Mouse (Mus musculus) erythroblast, embryonic 14.5 days (primary cell): ENCODE data around the gene Vkorc1. TPM values are rescaled to one million over a fixed set of nuclear protein-coding genes. Genes with fewer than 3 reads are reported as not detected.
A peak's percentile ranks its signal among the peaks of the same experiment; 100 is the strongest.
"Not testable (repeated sequence)": the region's sequence is repeated elsewhere in the genome, so short reads cannot be mapped to it uniquely, and the experiment has no call there.

Source experiments
- H3K27me3 ChIP-seq: 2 replicates; pipeline ENCODE4 v1.6.1; 2012; ENCODE audit warnings: inconsistent platforms; ENCODE audit not compliant: control insufficient read depth
- H3K36me3 ChIP-seq: 2 replicates; pipeline ENCODE4 v1.6.1; 2012; ENCODE audit warnings: mild to moderate bottlenecking, inconsistent platforms; ENCODE audit not compliant: control insufficient read depth
- H3K4me1 ChIP-seq: 2 replicates; pipeline ENCODE4 v1.6.1; 2012; ENCODE audit warnings: inconsistent platforms; ENCODE audit not compliant: control insufficient read depth
- H3K4me3 ChIP-seq: replicated peaks from 2 replicates; pipeline ENCODE3; 2012; ENCODE audit warnings: moderate library complexity, mild to moderate bottlenecking, inconsistent platforms
- H3K9me3 ChIP-seq: 2 replicates; pipeline ENCODE4 v1.6.1; 2012; ENCODE audit warnings: low read length, inconsistent platforms, mixed read lengths; ENCODE audit not compliant: control insufficient read depth
- GATA1 ChIP-seq: IDR thresholded peaks from 2 replicates; pipeline ENCODE4 v1.6.1; 2012; ENCODE audit warnings: low read length, inconsistent platforms, mixed read lengths
- TAL1 ChIP-seq: IDR thresholded peaks from 3 replicates; pipeline ENCODE4 v1.6.1; 2012; ENCODE audit warnings: low read length, inconsistent platforms, mixed read lengths
- polyA plus RNA-seq: library from polyadenylated mRNA; stranded (reverse); fragments of >175 nt; gene quantifications from 2 replicates; pipeline ENCODE4 v1.2.3, GENCODE M21; 2012

The Vkorc1 gene
- 0.89 and 1.3 TPM in 2 replicates for polyA plus RNA-seq

DNA sequence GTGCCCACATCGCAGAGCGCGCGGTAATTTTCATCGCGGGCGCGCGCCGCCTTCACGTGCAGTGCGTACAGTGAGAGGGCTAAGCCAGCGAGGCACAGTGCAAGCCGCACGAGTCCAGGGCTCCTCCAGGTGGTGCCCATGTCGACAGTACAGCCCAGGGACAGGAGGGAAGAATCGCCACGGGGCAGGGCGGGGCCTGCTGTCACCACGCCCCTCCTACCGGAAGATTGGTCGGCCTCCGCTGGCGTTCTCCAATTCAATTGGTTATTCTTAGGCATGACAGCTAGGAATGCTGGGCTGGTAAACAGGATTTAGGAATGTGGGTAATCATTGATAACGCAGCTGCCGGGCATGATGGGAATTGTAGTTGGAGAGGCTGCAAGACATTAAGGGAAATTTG lies at the start of gene Vkorc1, which contains the start of gene Gm21974:
Gene Vkorc1, minus strand, starts transcription at position 176 of the 400 bp plus-strand sequence.
Gene Gm21974, minus strand, starts transcription at position 13 of the 400 bp plus-strand sequence.
- Histone ChIP-seq H3K4me1 (peaks cover 62% of the 10 kb centered on the region), H3K27me3 (no peaks in the 10 kb centered on the region), H3K4me3 (peak within 1 kb of the TSS; percentile 67), H3K36me3 (peaks cover 25% of the 10 kb centered on the region), H3K9me3 (no peaks in the 10 kb centered on the region)
- TF ChIP-seq GATA1, result 0 out of 2 replicates have a peak, but pooled peaks have one; percentile 14
- TF ChIP-seq TAL1, result no peak

DNA sequence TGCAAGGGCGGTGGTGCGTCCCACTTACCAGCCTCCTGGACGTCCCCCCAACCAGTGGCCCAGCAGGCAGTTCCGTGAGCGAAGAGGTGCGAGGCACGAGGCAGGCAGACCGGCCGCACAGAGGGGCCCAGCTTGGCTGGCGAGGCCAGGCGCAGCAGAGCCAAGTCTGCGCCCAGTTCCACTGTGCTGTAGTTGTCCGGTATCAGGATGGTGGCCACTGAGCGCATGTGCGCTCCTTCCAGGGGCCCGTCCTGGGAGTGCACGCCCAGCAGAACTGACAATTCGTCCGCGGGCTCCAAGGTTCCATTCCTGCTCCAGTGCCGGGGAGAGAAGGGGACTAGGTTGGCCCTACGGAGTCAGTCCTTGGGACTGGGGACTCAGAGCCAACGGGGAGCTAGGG lies 49.2 kb upstream of the Vkorc1 start:
- Histone ChIP-seq H3K4me3 (no peak overlapping the region), H3K9me3 (no peaks in the 10 kb centered on the region), H3K36me3 (no peaks in the 10 kb centered on the region), H3K27me3 (peaks cover 35% of the 10 kb centered on the region), H3K4me1 (no peaks in the 10 kb centered on the region)
- TF ChIP-seq GATA1, result no peak
- no peak for TF ChIP-seq TAL1

DNA sequence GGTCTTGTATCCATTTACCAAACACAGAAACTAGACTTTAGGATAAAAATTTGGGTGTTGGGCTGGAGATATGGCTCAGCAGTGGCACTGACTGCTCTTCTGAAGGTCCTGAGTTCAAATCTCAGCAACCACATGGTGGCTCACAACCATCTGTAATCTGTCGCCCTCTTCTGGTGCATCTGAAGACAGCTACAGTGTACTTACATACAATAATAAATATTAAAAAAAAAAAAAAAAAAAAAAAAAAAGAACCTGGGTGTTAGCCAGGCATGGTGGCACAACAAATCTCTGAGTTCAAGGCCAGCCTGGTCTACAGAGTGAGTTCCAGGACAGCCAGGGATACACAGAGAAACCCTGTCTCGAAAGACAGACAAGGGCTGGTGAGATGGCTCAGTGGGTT lies 46.7 kb upstream of the Vkorc1 start:
- H3K9me3 ChIP-seq, H3K36me3 ChIP-seq, H3K4me3 ChIP-seq, H3K4me1 ChIP-seq: not testable (repeated sequence)
- H3K27me3 ChIP-seq, result peaks cover 35% of the 10 kb centered on the region

DNA sequence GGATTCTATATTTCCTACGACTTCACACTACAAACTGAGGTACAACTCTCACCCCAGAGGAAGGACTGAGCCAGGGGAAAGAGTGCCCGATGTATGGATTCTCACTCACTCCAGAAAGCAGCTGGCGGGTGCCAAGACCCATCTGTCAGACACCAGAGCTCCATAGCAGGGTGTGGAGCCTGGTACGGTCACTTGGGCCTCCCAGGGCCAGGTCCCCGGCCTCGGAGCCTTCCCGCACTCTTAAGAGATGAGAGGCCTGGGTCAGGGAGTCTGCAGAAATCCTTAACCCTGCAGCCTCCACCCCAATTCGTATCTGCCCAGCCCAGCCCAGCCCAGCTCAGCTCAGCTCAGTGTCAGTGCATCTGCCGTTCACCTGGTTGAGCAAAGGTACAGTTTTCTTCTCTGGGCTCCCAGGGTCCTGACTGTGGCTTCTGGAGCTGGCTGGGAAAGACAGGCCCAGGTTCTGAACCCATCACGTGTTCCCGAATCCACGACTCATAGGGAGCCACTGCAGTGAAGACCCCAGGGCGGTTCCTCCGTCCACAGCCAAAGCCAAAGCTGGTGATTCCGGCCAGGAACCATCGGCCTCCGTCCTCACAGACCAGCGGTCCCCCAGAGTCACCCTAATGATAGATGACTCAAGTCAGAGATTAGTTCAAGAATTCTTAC lies 40.9 kb upstream of the Vkorc1 start:
- TF ChIP-seq GATA1, result no peak
- TF ChIP-seq TAL1, result no peak
- H3K9me3 ChIP-seq, result no peaks in the 10 kb centered on the region
- H3K4me3 ChIP-seq, result peak overlapping the region; percentile 80
- no peaks in the 10 kb centered on the region for H3K27me3 ChIP-seq
- no peaks in the 10 kb centered on the region for H3K36me3 ChIP-seq
- peaks cover 27% of the 10 kb centered on the region for H3K4me1 ChIP-seq

DNA sequence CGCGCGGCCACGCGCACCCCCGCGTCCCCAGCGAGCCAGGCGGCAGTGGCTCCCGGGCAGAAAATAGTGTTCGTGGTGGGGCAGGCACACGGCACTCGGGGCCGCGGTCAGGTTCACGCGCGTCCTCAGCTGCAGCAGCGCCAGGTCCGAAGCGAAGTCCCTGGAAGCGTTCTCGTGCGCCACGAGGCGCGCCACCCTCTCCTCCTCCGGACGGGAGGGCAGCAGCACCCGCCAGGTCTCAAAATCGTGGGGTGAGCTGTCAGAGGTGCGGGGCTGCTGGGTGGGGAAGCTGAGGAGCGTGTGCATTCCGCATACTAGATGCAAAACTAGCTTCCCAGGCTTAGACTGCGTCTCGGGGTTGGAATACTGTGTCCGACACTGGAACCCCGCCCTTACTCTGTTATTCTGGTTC lies 40.3 kb upstream of the Vkorc1 start:
- peaks cover 29% of the 10 kb centered on the region for H3K4me1 ChIP-seq
- TF ChIP-seq TAL1, result no peak
- TF ChIP-seq GATA1, result no peak
- H3K4me3 ChIP-seq, result peak overlapping the region; percentile 80
- H3K9me3 ChIP-seq, result no peaks in the 10 kb centered on the region
- no peaks in the 10 kb centered on the region for H3K27me3 ChIP-seq
- H3K36me3 ChIP-seq, result no peaks in the 10 kb centered on the region

DNA sequence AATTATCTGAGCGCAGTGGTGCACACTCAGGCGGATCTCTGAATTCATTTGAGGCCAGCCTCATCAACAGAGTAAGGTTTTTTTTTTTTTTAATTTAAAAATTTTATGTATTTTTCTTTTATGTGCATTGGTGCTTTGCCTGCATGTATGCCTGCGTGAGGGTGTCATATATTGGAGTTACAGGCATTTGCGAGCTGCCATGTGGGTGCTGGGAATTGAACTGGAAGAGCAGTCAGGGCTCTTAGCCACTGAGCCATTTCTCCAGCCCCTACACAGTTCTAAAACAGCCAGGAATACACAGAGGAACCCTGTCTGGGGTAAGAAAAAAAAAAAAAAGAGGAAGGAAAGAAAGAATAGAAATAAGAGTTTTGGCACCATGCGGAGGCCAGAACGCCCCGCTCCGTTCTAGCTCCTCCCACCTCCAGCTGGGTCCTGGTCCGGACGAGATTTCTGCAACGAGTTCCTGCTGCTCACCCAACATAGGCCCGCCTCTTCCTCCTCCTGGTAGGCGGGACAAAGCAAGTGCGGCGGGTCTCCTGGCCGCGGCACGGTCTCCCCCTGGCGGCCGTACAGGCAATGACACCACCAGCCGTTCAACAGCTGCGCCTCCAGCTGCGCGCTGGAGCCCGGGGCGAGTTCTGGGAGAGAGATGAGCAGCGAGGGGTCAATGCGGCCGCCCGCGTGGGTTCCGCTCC lies 39.8 kb upstream of the Vkorc1 start:
- no peaks in the 10 kb centered on the region for H3K36me3 ChIP-seq
- H3K27me3 ChIP-seq, result no peaks in the 10 kb centered on the region
- peak overlapping the region; percentile 80 for H3K4me3 ChIP-seq
- no peak for TF ChIP-seq GATA1
- TF ChIP-seq TAL1, result no peak
- peaks cover 31% of the 10 kb centered on the region for H3K4me1 ChIP-seq
- H3K9me3 ChIP-seq, result no peaks in the 10 kb centered on the region

DNA sequence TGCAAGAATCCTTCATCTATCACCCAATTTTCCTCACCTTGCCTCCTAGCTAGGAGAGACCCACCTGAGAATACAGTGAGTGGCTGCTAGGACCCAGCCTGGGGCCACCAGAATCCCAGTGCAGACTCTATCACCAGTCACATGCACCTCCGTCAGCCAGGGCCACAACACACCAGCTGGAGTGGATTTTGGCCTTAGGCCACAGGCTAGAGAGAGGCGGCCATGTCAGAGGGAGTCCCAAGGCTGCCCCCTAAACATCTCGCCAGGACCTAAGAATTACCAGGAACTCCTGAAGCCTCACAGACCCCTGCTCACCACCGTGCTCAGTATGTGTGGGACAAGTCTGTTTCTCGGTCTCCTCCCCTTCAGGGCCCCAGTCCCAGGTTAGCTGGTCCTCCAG lies 38.7 kb upstream of the Vkorc1 start:
- TF ChIP-seq GATA1 (no peak), TAL1 (no peak)
- peaks cover 42% of the 10 kb centered on the region for H3K4me1 ChIP-seq
- no peak overlapping the region for H3K4me3 ChIP-seq
- H3K36me3 ChIP-seq, result no peaks in the 10 kb centered on the region
- peaks cover 7% of the 10 kb centered on the region for H3K27me3 ChIP-seq
- no peaks in the 10 kb centered on the region for H3K9me3 ChIP-seq

DNA sequence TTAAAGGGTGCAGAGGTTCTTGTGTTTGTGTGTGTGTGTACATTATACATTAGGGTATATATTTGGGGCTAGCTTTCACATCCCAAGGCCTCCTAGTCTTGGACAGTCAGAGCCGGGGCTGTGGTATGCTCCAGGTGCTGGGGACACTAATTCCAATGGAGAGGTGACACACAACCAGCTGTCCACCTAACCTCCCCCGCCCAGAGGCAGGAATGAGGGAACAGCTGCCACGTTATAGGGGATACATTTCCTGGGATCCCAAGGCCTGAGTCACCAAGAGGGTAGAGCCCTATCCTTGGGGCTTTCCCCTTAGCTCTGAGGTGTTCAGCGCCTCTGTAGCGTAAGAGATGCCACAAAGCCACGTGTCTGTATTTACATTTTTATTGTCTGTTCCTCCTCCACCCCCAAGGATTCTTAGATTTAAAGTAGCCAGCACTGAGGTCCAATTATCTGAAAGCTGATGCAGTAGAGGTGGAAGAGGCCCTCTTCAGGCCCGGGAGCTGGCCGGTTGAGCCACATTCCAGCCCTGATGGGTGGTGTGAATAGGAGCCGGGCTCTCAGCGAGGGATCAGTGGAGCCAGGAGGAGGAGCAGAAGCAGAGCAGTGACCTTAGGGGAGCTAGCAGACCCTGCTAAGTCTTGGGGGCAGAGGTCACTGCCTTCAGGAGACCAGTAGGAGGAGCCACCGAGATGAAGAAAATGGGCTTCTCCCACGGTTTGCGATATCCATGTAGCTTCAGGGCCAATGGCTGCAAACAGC lies 37.0 kb upstream of the Vkorc1 start:
- Histone ChIP-seq H3K9me3 (no peaks in the 10 kb centered on the region), H3K36me3 (peaks cover 4% of the 10 kb centered on the region; the same call in 1 of the 2 replicates), H3K27me3 (peaks cover 7% of the 10 kb centered on the region), H3K4me1 (peaks cover 46% of the 10 kb centered on the region), H3K4me3 (no peak overlapping the region)
- TF ChIP-seq TAL1 (no peak), GATA1 (no peak)

DNA sequence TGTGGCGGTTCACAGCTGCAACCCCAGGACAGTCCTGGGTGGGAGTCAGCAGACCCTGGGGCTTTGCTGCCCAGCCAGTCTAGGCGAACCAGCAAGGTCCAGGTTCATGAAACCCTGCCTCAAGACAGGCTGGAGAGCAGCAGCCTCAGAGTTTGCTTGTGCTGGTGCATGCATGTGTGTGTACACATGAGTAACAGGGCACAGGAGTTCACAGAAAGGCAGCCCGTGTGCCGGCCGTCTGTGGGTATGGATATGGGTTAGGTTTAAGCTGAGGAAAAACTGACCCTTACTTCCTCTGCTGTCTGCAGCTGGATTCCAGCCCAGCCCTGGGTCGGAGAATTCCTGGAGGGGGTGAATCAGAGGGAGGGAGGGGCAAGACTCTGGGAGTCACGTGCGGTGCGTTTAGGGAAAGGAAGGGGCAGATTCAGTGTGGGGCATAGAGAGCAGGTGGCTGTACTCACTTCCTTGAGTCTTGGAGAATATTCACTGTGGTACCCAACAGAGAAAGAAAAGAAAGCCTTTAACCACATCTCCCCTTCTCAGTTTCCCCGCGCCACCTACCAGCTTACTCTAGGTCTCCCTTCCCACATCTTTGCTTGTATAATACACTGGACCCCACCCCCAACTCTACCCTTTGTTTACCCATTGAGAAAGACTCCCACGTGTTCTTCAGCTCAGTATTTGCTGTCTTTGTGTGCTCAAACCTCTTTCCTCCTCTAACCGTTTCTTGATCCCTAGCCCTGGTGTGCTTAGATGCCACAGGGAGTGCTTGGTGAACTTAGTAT lies 36.1 kb upstream of the Vkorc1 start:
- TF ChIP-seq GATA1 (no peak), TAL1 (no peak)
- Histone ChIP-seq H3K9me3 (no peaks in the 10 kb centered on the region), H3K36me3 (peaks cover 12% of the 10 kb centered on the region), H3K4me3 (no peak overlapping the region), H3K4me1 (peaks cover 45% of the 10 kb centered on the region), H3K27me3 (peaks cover 7% of the 10 kb centered on the region)
